Mouse (Mus musculus) ovary, postnatal 36 days (tissue): Measurements from ENCODE around the gene Tomm40l.
"Not testable (repeated sequence)": the region's sequence is repeated elsewhere in the genome, so short reads cannot be mapped to it uniquely, and the experiment has no call there.

Experiments
- DNase-seq: peaks from one replicate; pipeline ENCODE4 v3.0.0; 2022; ENCODE audit warnings: low spot score, mixed read lengths

The Tomm40l gene

DNA sequence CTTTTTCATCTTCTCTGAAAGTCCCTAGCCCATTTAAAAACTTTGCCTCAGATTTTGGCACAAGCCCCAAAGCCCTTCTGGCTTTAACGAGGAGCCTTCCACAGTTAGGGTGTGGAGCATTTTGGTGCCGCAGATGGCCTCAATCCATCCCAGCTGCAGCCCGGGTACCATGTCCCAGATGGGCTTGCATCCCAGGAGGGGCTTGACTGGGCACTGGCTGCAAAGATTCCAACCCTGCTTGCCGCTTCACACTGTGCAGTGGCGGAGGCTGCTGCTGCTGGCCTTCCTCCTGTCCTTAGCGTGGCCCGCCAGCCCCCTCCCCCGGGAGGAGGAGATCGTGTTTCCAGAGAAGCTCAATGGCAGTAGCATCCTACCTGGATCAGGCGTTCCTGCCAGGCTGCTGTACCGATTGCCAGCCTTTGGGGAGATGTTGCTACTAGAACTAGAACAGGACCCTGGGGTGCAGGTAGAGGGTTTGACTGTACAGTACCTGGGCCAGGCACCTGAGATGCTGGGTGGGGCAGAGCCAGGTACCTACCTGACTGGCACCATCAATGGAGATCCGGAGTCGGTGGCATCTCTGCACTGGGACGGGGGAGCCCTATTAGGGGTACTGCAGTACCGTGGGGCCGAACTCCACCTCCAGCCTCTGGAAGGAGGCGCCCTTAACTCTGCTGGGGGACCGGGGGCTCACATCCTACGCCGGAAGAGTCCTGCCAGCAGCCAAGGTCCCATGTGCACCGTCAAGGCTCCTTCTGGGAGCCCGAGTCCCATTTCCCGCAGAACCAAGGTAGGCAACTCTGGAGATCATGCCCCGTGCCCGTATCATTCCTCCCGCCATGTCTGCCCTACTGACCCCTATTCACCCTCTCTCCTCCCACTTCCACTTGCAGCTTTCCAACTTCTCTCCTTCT is 28.6 kb upstream of the Tomm40l start, which contains the start of gene Ndufs2:
Gene Ndufs2 (minus strand): TSS at position 709 of the 914 bp plus-strand sequence.
- no peak for DNase-seq

DNA sequence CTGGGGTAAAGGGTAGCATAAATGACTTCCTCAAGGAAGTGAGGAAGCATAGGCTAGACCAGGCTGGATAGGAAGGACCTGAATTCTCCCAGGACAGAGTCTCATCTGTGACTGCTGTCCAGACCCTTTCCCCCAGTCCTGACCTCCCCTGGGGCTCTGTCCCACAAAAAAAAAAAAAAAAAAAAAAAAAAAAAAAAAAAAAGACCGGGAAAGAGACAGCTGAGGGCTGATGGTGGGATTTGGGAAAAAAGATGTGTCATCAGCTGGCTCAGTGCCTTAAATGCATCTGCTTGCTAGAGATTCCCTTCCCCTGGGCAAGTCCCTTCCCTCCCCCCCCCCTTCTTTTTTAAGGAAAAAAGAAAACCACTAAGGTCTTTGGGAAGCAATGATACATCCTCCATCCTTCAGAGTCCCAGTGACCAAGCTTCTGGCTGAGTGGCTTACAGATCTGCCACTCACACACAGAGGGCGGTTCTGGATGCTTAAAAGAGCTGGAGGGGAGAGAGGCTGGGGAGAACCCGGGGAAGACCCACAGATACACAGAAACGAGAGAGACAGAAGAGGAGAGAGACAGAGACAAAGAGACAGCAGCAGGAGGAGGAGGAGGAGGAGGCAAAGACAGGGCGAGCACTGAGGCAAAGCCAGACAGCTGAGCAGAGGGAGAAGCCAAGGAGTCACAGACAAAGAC is 27.7 kb upstream of the Tomm40l start, which contains the start of gene Adamts4:
Gene Adamts4 (plus strand): TSS at position 509 of the 688 bp plus-strand sequence.
- no peak for DNase-seq

DNA sequence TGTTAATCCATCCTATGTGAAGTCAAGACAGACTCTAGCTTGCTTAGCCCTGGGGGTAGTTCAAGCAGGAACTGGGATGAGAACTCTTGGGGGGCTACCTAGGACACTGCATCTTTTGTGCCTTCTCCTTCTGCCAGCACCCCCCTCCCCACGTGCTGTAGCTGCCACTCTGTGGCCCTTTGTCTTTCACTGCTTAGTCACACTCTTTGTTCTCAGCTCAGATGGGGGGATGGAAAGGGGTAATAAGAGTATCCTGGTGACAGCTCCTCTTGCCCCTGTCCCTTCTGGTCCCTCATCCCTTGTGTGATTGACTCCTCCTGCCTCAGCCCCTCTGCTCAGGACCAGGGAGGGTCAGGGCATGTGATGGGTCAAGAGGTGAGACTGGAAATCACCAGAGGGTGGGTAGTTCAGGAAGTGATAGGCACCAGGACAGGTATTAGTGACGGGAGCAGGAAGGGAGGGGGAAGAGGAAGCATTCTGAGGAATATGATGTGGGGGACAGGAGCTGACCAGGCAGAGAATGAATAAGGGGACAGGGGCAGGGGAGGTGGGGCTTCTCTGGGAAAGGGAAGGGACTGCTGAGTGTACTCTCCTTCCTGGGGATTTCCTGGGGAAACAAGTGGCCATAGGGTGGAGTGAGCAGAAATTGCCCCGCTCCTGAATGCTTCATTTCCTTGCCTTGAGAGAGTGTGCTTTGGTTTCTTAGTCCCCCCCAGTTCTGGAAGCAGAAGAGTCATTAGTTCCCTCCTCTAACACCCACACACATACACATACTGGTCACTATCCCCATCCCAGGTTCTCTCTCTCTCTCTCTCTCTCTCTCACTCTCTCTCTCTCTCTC is 26.3 kb upstream of the Tomm40l start:
- no peak for DNase-seq

DNA sequence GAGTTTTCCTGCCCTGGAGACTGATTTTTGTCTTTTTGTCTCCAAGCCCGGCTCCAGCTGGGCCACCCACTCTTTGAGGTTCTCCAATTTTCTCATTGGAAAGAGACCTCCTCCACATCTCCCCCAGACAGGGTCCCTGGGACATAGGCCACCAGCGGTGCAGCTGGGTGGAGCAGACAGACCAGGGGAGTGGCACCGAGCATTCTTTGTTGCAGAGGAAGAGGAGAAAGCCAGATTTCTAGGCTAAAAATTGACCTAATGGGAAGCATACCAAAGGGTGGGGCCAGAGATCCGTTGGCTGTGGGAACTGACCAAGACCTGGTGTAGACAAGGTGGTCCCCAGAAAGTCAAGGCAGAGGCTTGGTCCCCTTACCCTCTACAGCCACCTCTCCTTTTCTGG is 25.6 kb upstream of the Tomm40l start:
- DNase-seq = no peak

DNA sequence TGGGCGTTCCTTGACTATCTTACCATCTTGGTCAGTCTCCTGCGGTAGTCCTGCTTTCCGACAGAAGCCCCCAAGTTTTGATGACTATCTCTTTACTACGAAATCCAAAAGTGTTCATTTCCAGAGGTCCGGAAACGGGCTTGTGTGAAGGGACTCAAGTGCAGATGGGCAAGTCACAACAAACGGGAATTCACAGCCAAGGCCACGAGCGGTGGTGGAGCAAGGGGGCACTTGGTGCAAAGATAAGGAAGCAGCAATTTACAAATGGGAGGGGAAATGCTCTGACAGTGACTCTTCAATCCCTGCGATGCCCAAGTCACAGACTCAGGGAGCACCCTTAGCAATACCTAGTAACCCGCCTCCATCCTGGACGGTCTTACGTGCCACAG is 25.1 kb upstream of the Tomm40l start:
- DNase-seq = no peak

DNA sequence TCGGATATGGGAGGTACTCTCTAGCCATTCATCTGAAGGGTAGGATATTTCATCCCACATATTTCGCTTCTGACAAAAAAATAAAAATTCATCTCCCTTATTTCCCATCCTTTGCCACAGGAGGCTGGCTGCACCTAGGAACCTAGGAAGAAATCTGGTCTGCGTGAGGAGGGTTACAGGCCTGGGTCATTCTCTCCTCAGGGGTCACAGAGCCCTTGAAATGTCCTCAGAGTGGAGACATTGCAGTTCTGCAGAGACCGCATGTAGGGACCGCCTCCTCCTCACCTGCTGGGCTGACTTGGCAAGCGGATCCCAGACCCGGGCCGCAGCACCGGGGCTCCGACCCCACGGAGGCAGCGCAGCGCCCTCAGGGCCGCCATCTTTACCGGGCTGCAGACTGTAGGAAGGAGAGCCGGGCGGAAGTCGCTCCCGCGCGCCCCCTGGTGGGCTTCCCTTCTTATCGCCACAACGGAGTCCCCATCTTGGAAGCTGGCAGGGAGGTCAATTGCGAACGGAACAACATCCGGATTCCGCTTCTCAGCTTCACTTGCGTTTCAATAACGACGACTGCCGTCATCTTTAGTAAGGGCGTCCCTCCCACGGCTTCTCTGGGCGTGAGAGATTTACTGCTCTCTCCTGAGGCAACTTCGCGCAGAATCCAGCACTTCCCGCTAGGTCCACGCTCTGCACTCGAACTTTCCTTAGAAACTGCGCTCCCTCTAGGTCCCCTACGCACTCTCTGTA is 24.6 kb upstream of the Tomm40l start:
- peak; percentile 96 for DNase-seq

DNA sequence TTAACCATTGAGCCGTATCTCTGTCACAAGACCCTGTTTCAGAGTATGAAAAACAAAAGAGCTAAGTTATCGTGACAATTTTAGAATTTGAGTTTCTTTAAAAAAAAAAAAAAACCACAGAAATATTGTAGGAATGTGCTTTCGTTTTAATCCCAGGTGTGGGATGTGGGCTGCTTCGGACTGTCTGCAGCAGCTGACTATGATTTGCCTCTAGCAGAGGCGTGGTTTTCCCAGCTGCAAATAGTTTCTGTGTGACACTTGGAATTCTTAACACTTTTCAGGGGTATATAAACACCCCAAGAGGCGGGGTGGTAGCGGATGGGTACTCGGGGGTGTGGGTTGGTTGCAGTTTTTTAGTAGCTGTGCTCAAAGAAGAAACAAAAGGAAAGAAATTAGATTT is 23.0 kb upstream of the Tomm40l start:
- DNase-seq = no peak

DNA sequence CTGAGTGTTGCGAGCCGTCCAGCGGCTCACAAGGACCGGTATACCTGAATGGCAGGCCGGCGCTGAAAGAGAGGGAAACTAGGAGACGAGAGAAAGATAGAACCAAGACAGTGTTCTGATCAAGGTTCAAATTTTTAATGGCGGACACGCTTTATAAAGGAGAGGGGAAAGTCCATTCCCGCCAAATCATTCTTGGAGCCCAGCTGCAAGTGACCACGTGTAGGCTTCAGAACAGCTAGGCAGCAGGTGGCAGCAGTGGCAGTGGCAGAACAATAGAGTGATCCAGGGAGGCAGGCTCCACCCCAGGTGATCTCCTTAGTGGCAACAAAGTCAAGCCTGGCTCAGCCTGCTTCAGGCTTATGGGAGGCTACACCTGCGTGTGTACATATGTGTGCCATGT is 19.6 kb upstream of the Tomm40l start:
- not testable (repeated sequence) for DNase-seq

DNA sequence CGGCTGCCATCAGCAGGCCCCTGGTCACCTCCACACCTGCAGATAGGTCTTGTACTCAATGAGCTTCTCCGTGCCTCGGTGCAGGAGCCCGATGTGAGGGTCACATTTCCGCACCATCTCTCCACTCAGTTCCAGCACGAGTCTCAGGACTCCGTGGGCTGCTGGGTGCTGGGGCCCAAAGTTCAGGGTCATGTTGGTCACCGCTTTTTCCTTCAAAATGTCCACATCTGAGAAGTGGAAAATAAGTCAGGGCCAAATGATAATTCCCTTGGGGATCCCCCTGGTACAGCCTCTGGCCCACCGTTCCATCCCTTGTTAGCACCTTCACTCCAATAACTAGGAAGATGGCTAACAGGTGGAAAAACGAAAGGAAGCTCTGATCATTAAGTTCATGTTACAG is 18.6 kb upstream of the Tomm40l start:
- DNase-seq = no peak

DNA sequence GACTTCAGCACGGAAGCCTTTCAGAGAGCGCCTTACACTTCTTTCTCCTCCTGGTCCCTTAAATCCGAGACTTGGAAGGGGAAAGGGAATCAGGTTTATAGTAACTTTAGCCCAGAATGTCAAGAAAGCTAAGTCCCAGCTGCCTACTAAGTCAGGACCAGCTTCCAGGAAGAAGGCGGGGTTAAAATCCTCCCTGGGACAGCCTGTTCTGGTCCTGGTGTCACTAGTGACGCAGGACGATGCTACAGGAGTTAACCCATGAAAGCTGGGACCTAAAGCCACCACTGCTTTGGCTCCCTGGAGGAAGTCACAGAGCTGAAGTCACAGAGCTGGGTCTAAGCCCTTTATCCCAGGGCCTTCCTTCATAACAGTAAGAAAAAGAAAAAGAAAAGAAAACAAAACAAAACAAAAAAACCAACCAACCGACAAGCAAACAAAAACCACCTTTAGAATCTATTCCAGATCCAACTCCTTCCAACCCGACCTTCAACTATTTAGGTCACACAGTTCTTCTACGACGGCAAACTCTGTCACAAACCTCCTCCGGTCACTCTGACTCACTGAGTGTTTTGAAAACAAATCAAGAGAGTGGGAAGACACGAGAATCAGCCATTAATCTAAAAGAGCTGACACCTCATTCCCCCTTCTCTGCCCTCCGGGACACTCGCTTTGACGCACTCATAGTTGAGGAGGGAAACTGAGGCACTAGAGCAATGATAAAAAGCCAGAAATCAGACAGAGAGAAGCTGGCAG is 17.9 kb upstream of the Tomm40l start:
- no peak for DNase-seq

DNA sequence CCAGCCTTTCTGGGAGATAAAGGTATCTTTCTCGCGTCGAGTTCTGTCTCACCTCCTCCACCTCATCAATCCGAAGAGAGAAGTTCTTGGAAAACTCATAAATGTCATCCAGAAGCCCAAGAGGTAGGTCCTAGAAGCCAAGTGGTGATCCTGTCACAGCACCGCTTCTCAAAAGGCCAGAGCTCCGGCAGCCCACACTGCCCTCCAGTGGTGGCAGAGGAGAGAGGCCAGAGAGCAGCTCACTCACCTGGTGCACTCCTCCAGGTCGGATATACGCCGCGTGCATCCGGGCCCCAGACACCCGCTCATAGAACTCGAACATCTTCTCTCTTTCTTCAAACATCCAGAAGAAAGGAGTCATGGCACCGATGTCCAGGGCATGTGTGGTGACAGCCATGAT is 16.1 kb upstream of the Tomm40l start:
- peak; percentile 63 for DNase-seq

DNA sequence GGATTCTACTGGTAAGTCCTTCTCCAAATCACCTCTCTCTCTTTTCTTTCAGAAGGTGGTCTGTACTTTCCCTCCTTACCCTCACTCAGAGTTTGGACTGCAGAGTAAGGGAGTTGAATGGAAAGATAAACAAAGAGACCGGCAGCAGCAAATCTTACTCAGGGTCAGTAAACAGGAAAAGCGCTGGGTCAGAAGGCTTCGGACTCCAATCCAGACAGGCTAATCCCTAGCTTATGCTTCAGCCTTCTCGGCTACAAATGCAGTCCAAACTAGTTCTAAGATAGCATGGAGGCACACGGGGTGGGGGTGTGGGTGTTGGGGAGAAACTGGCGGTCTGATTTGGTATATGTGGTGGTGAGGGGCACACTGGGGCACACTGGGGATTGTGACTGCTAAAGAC is 15.1 kb upstream of the Tomm40l start:
- DNase-seq = no peak

DNA sequence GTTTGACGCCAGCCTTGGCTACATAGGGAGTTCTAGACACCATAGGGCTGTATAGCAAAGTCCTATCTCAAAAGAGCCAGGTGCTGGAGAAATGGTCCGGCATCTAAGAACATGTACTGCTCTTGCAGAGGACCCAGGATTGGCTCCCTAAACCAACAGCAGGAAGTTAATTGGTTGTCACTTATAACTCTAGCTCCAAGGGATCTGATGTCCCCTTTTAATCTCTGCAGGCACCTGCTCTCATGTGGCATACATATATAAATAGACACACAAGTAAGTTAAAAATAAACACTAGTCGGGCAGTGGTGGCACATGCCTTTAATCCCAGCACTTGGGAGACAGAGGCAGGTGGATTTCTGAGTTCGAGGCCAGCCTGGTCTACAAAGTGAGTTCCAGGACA is 13.5 kb upstream of the Tomm40l start:
- DNase-seq = no peak

DNA sequence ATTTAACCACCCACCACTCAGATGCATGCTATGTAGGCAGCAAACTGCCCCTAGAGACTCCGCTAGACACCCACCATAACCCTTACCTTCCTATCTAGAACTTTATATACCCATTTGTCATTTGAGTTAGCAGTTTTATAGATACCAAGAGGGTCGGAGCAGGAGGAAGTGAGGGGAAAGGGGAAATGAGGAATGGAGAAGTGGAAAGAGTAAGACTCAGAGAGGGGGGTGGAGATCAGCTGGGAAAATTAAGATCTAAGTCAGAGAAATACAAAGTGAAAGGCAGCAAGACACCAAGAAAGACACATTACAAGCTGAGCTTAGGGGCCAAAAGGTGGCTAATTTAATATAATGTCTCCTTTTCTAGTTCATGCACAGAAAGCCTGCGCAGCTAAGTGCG is 12.2 kb upstream of the Tomm40l start:
- DNase-seq = no peak

DNA sequence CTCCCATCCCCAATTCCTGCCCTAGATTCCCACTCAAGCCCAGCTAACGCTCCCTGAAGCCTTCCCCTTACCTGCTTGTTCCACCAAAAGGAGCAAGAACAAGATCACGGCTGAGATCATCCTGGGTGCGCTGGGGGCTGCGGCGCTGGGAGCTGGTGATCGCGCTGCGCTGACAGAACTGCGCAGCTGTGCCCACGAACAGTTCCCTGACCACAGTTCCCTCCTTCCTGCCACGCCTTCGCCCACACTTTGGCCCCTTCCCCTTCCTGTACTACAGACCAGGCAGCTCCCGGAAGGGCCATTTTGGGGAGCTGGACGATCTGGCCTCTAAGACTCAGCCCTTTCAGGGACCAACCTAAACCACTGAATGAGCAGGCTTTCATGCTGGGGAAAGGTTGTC is 11.8 kb upstream of the Tomm40l start, which contains the start of gene Fcer1g:
Gene Fcer1g (minus strand): TSS at position 240 of the 400 bp plus-strand sequence.
- DNase-seq = no peak

DNA sequence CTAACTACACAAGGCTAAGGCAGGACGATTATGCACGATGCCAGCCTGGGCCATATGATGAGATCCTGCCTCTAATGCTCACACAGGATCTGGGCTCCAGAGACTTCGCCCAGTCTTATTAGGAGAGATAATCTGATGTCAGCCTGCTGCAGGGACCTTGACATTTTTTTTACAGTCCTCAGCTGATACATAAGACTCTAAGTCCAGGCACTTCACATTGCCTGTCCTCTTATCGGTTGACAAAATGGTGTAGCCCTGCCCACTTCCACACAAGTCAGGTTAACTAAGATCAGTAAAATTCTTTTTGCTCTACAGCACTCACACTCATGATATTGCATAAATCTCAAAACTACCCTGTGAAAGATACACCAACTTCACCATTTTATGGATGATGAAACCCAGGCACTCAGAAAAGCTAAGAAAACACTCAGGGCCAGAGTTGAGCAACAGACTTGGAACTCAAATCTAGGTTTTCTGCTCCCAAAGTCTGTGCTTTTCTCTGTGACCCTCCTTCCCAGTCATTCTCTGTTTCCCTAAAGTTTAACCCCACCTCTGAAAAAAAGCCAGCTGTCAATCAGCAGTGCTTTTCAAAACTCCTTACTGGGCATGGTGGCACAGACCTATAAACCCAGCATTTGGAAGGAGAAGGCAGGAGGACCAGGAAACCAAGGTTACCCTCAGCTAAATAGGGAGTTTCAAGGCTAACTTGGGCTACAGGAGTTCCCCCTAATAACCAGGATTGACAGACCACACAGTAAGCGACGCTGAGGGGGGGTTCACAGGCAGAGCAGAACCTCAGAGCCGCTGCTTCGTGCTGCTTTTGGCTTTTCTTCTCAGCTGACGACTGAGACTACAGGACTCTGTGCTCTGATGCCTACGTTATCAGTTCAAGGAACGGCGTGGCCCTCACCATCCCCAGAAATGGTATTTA is 10.8 kb upstream of the Tomm40l start:
- no peak for DNase-seq

DNA sequence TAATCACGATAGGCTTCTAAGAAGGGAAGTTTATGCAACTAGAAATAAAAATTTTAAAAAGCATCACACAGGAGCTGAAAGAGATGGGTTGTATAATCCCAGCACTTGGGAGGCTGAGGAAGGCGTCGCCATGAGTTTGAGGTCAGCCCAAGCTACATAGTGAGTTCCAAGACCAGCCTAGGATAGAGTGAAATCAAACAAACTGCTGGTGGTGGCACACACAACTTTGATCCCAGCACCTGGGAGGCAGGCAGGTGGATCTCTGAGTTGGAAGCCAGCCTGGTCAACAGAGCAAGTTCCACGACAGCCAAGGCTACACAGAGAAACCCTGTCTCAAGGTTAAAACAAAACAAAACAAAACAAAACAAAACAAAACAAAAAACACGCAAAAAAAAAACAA is 10.0 kb upstream of the Tomm40l start:
- DNase-seq = no peak

DNA sequence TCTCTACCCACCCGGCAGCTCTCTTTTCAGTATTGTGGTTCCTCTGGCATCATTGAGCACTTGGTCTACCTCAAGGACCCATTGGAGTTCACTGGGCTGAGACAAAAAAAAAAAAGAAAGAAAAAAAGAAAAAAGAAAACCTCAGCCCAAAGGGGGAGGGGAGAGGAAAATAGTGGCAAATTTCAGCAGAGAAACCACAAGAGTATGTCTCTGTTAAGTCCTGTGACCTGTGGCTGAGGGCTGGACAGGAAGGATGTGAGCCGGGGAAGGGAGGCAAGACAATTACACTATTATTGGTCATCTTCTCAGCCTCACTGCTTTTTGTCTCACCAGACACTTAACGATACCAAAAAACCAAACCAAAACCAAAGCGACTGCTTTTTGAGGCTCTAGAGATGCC is 9.5 kb upstream of the Tomm40l start:
- no peak for DNase-seq

DNA sequence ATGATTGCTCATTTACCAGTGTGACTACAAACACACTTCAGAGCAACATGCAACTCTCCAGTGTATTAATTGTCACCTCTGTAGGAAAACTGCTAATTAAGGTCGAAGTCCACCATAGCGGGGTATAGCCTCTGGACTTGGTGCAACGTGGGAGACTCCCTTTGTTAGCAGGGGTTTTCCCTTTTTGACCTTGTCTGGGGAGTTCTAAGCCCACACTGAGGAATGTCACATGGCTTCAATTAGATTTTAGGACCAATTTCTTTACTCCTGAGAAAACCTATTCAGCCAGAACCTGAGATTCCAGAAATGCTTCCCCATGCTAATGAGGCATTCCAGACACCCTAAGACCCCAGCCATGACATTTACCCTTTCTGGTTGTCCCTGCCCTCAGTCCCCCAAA is 7.9 kb upstream of the Tomm40l start:
- no peak for DNase-seq

DNA sequence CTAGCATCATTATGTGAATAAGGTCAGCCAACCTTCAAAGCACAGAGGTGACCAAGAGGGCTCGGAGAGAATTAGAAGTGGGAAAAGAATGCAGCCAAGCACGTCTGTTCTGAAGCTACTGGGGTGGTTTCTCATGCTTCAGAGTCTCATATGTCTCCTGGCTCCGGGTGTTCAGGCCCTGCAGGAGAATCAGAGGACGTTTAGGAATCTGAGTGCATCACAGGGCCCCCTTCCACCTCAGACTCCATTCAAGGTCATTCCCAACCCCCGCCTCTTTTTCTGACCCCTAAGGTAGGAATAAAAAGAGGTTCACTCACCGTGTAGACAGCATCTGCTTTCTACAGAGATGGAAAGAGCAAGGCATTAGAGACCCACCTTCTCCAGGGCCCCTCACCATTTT is 7.4 kb upstream of the Tomm40l start:
- DNase-seq = no peak
